Mouse (Mus musculus): ENCODE results near the gene Rraga. TPM values are rescaled to one million over a fixed set of nuclear protein-coding genes. Genes with fewer than 3 reads are reported as not detected.
"Not testable (repeated sequence)": the region's sequence is repeated elsewhere in the genome, so short reads cannot be mapped to it uniquely, and the experiment has no call there.

Gene Rraga
- polyA plus RNA-seq, 1 experiment, result 117 TPM

GRCm38 (mm10) chr4:86580056-86580455, 4.6 kb downstream of the Rraga start:
- H3K27ac ChIP-seq (ENCODE audit: insufficient read depth, low read length), result no peak overlapping the region
- peaks cover 8% of the 10 kb centered on the region; the same call in 1 of the 2 replicates for H3K4me1 ChIP-seq (ENCODE audit: control insufficient read depth, insufficient read depth, low read length)
- TF ChIP-seq CTCF (IDR thresholded peaks at IDR 0.05; ENCODE audit: extremely low read depth, insufficient read depth, low read length) (no peak), POLR2A (IDR thresholded peaks at IDR 0.05; ENCODE audit: extremely low read depth, insufficient read depth, low read length) (no peak)
- no peak overlapping the region for H3K4me3 ChIP-seq (ENCODE audit: insufficient read depth, low read length)

- Histone ChIP-seq H3K27ac (ENCODE audit: insufficient read depth, low read length) (no peak overlapping the region), H3K4me3 (ENCODE audit: insufficient read depth, low read length) (no peak overlapping the region), H3K4me1 (ENCODE audit: control insufficient read depth, insufficient read depth, low read length) (peaks cover 8% of the 10 kb centered on the region; the same call in 1 of the 2 replicates)
- TF ChIP-seq CTCF (IDR thresholded peaks at IDR 0.05; ENCODE audit: extremely low read depth, insufficient read depth, low read length), result no peak
- TF ChIP-seq POLR2A (IDR thresholded peaks at IDR 0.05; ENCODE audit: extremely low read depth, insufficient read depth, low read length), result no peak
Measured at GRCm38 (mm10) chr4:86580591-86580990, 5.1 kb downstream of the Rraga start.

GRCm38 (mm10) chr4:86588236-86588635, 12.8 kb downstream of the Rraga start:
- Histone ChIP-seq H3K27ac (ENCODE audit: insufficient read depth, low read length) (no peak overlapping the region), H3K4me3 (ENCODE audit: insufficient read depth, low read length) (no peak overlapping the region), H3K4me1 (ENCODE audit: control insufficient read depth, insufficient read depth, low read length) (no peaks in the 10 kb centered on the region)
- no peak for TF ChIP-seq CTCF (IDR thresholded peaks at IDR 0.05; ENCODE audit: extremely low read depth, insufficient read depth, low read length)
- TF ChIP-seq POLR2A (IDR thresholded peaks at IDR 0.05; ENCODE audit: extremely low read depth, insufficient read depth, low read length), result no peak

GRCm38 (mm10) chr4:86591304-86591703, 15.8 kb downstream of the Rraga start:
- Histone ChIP-seq H3K27ac (ENCODE audit: insufficient read depth, low read length) (no peak overlapping the region), H3K4me1 (ENCODE audit: control insufficient read depth, insufficient read depth, low read length) (no peaks in the 10 kb centered on the region), H3K4me3 (ENCODE audit: insufficient read depth, low read length) (no peak overlapping the region)
- TF ChIP-seq POLR2A (IDR thresholded peaks at IDR 0.05; ENCODE audit: extremely low read depth, insufficient read depth, low read length) (no peak), CTCF (IDR thresholded peaks at IDR 0.05; ENCODE audit: extremely low read depth, insufficient read depth, low read length) (no peak)

GRCm38 (mm10) chr4:86611524-86612288, 36.2 kb downstream of the Rraga start, which contains the start of gene Haus6:
Gene Haus6, minus strand, starts transcription at chr4:86612055.
- Histone ChIP-seq H3K4me3 (ENCODE audit: insufficient read depth, low read length) (peak within 1 kb of the TSS; percentile 76), H3K27ac (ENCODE audit: insufficient read depth, low read length) (no peak within 1 kb of the TSS), H3K4me1 (ENCODE audit: control insufficient read depth, insufficient read depth, low read length) (no peaks in the 10 kb centered on the region)
- TF ChIP-seq CTCF (IDR thresholded peaks at IDR 0.05; ENCODE audit: extremely low read depth, insufficient read depth, low read length) (no peak), POLR2A (IDR thresholded peaks at IDR 0.05; ENCODE audit: extremely low read depth, insufficient read depth, low read length) (peak; percentile 65; the same call in 1 of the 2 replicates)

GRCm38 (mm10) chr4:86612289-86612620, 36.8 kb downstream of the Rraga start:
- no peaks in the 10 kb centered on the region for H3K4me1 ChIP-seq (ENCODE audit: control insufficient read depth, insufficient read depth, low read length)
- no peak overlapping the region for H3K27ac ChIP-seq (ENCODE audit: insufficient read depth, low read length)
- H3K4me3 ChIP-seq (ENCODE audit: insufficient read depth, low read length), result peak overlapping the region; percentile 76
- TF ChIP-seq POLR2A (IDR thresholded peaks at IDR 0.05; ENCODE audit: extremely low read depth, insufficient read depth, low read length) (no peak), CTCF (IDR thresholded peaks at IDR 0.05; ENCODE audit: extremely low read depth, insufficient read depth, low read length) (no peak)

GRCm38 (mm10) chr4:86620506-86620905, 45.0 kb downstream of the Rraga start:
- H3K4me3 ChIP-seq (ENCODE audit: insufficient read depth, low read length), result no peak overlapping the region
- H3K27ac ChIP-seq (ENCODE audit: insufficient read depth, low read length), result no peak overlapping the region
- H3K4me1 ChIP-seq (ENCODE audit: control insufficient read depth, insufficient read depth, low read length), result peaks cover 2% of the 10 kb centered on the region; the same call in 1 of the 2 replicates
- TF ChIP-seq POLR2A (IDR thresholded peaks at IDR 0.05; ENCODE audit: extremely low read depth, insufficient read depth, low read length) (no peak), CTCF (IDR thresholded peaks at IDR 0.05; ENCODE audit: extremely low read depth, insufficient read depth, low read length) (no peak)

- H3K27ac ChIP-seq (ENCODE audit: insufficient read depth, low read length), result no peak overlapping the region
- H3K4me3 ChIP-seq (ENCODE audit: insufficient read depth, low read length), result no peak overlapping the region
- H3K4me1 ChIP-seq (ENCODE audit: control insufficient read depth, insufficient read depth, low read length), result peaks cover 2% of the 10 kb centered on the region; the same call in 1 of the 2 replicates
- TF ChIP-seq POLR2A (IDR thresholded peaks at IDR 0.05; ENCODE audit: extremely low read depth, insufficient read depth, low read length) (no peak), CTCF (IDR thresholded peaks at IDR 0.05; ENCODE audit: extremely low read depth, insufficient read depth, low read length) (no peak)
Measured at GRCm38 (mm10) chr4:86622116-86622515, 46.6 kb downstream of the Rraga start.

- H3K4me3 ChIP-seq (ENCODE audit: insufficient read depth, low read length); H3K4me1 ChIP-seq (ENCODE audit: control insufficient read depth, insufficient read depth, low read length); H3K27ac ChIP-seq (ENCODE audit: insufficient read depth, low read length): not testable (repeated sequence)
Measured at GRCm38 (mm10) chr4:86622532-86622931, 47.1 kb downstream of the Rraga start.

- Histone ChIP-seq H3K4me1 (ENCODE audit: control insufficient read depth, insufficient read depth, low read length) (peaks cover 2% of the 10 kb centered on the region; the same call in 1 of the 2 replicates), H3K4me3 (ENCODE audit: insufficient read depth, low read length) (no peak overlapping the region), H3K27ac (ENCODE audit: insufficient read depth, low read length) (no peak overlapping the region)
- no peak for TF ChIP-seq CTCF (IDR thresholded peaks at IDR 0.05; ENCODE audit: extremely low read depth, insufficient read depth, low read length)
- TF ChIP-seq POLR2A (IDR thresholded peaks at IDR 0.05; ENCODE audit: extremely low read depth, insufficient read depth, low read length), result no peak
Measured at GRCm38 (mm10) chr4:86625463-86625862, 50.0 kb downstream of the Rraga start.

- H3K27ac ChIP-seq (ENCODE audit: insufficient read depth, low read length); H3K4me3 ChIP-seq (ENCODE audit: insufficient read depth, low read length); H3K4me1 ChIP-seq (ENCODE audit: control insufficient read depth, insufficient read depth, low read length): not testable (repeated sequence)
Measured at GRCm38 (mm10) chr4:86626496-86626895, 51.0 kb downstream of the Rraga start.

Measured in cortical plate, adult 2 months (tissue).